Mouse (Mus musculus) mammary gland, adult 2 months (tissue): ENCODE data around the gene Tnfrsf1a. TPM values are rescaled to one million over a fixed set of nuclear protein-coding genes. Genes with fewer than 3 reads are reported as not detected.

Source experiments
- polyA plus RNA-seq: library from polyadenylated mRNA; depleted of rRNA; stranded (reverse); fragments of >200 nt; gene quantifications from 2 replicates; pipeline ENCODE4 v1.2.3, GENCODE M21; 2012; ENCODE audit warnings: low replicate concordance; rRNA removed

Gene Tnfrsf1a
- 184 and 196 TPM in 2 replicates for polyA plus RNA-seq

DNA sequence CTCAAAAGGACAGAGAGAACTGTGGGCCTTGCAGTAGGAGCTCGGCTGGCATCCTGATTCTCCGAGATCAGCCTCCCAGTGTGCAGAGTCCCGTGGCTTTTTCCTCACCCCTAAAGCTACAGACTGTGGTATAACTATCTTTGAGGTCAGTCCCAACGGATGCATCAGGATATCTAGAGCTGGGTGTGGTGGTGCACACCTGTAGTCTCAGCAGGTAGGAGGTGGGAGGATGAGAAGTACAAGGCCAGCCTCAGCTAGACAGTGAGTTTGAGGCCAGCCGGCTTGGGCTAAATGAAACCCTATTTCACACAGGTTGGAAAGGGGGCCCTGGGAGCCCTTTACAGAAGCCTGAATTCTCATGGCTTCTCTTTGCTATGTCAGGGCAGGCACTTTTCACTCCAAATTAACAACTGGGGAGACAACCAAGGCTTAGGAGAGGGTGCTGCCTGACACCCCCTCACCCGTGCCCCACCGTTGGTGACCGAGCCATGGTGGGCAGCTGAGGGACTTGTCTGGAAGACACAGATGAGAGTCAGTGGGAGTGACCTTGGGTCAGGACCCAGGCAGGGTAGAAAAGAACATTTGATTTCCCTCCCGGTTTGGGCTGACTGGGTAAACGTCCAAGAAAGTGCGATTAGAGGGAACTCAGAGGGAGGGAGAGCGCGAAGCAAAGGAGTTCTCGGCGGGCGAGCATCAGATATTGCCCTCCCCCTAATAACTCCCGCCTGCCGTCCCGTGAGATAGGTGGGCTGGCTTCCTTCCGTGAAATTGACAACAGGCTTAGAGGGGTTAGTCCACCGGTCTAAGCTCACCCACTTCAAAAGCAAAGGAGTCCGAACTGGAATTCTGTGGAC, at the start of gene Tnfrsf1a:
Tnfrsf1a (plus strand) TSS at position 642 of the 854 bp plus-strand sequence.

DNA sequence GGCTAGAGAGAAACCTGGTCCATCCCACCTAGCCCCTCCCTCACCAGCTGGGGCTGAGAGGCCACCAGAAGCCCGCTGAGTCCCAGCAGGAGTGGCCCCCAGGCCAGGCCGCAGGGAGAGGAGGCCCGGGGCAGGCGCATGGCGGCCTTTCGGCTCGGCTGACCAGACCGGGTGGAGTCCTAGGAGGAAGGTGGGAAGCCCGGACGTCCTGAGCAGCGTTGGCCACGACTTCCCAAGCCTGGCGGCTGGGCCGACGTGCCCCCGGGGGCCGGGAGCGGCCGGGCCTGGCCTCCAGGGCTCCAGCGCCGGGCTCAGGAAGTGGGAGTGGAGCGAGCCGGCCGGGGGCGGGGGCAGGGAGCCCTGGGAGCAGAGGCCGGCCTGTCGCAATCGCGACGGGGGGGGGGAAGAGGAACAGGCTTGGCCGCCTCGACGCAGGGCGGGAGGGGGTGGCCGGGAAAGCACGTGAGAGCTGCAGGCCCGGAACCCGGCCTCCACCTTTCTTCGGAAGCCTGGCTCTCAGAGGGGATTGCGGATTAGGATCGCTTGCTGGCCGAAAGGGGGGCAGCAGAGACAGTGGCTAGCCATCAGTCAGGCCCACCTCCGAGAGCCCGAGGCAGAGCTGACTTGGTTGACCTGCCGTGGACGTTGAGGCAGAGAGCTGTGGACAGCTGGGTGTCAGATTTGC, 35.5 kb upstream of the Tnfrsf1a start, which contains the start of gene Ltbr:
Ltbr (minus strand) TSS at position 340 of the 685 bp plus-strand sequence.

DNA sequence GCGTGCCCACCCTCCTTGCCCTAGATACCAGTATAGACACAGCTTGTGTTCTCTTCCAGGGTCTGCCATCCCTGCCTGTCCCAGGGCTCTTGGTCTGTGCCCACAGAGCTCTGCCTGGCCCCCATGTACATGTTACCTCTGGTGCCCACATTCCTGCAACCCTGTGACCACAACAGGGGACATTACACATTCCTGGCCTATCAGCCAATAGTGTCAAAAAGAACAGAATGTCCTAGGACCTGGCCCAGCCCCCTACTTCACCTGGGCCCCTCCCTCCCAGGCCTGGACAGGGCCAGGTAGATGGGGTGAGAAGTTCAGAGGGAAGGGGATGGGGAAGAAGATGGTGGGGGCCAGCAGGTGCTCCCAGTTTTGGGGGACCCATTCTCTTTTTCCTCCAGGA, 28.8 kb upstream of the Tnfrsf1a start, which contains the start of gene Scnn1a:
Scnn1a (plus strand) TSS at position 337 of the 400 bp plus-strand sequence.

DNA sequence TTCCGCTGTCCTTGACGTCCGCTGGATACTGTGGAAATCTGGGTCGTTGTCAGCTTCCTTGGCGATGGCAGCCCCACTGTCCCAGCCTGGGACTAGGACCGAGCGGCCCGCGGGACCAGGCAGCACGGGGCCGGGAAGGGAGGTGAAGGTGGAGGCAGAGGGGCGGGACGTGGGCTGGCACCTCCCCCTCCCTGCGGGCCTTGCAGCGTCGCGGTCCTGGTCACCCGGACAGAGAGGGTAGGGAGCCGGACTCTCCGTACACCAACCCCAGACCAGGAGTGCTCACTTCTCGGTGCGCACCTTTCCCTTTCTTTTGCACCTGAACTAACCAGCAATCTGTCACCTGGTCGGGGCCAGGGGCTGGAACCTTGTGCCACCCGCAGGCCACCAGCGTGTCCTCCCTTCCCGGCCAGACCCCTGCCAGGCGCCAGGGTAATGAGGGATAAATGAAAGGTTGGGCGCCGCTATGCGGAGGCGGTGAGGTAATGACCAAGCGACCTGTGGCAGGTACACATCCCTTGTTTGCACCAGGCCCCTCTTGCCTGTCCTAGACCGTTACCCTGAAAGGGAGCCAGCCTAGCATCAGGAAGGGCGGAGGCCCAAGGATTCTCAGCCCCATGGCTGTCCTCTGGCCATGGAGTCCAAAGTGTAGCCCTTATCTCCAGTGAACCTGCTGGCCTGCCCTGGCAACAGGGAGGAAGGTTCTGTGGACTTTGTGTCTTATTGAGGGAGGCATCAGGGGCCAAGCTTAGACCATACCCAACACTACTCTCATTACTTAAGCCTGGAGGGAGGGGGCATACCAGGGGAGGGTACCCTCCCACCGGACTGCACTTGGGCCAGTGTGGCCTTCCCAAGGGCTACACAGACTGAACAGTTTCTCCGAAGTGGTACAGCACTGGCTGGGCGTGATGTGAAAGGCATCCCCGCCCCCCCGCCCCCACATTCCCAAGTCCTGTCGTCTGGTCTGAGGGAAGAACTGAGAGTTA, 31.5 kb downstream of the Tnfrsf1a start, which contains the start of gene Plekhg6:
Plekhg6 (minus strand) TSS at position 422 of the 989 bp plus-strand sequence.

Other genes with a start within 250 kb of the Tnfrsf1a start
- gene Nop2, start 217.5 kb upstream of the Tnfrsf1a start, polyA plus RNA-seq: 15.3 and 15.5 TPM in 2 replicates
- gene Iffo1, start 204.1 kb upstream of the Tnfrsf1a start, polyA plus RNA-seq: 32.1 and 52.1 TPM in 2 replicates
- gene Gapdh, start 182.9 kb upstream of the Tnfrsf1a start, polyA plus RNA-seq: 3,410 and 6,480 TPM in 2 replicates
- gene Ncapd2, start 157.7 kb upstream of the Tnfrsf1a start, polyA plus RNA-seq: 39.1 and 40.1 TPM in 2 replicates
- gene Mrpl51, start 157.6 kb upstream of the Tnfrsf1a start, polyA plus RNA-seq: 46.4 and 62.9 TPM in 2 replicates
- 28.7 and 36.3 TPM in 2 replicates for gene Vamp1, start 133.8 kb upstream of the Tnfrsf1a start, polyA plus RNA-seq
- 26.1 and 32.6 TPM in 2 replicates for gene Tapbpl, start 117.5 kb upstream of the Tnfrsf1a start, polyA plus RNA-seq
- 61.3 and 95.2 TPM in 2 replicates for gene Cd27, start 112.4 kb upstream of the Tnfrsf1a start, polyA plus RNA-seq
- 0.14 TPM in 1 of 2 replicates, not detected in the other for gene Tuba3a, start 63.3 kb upstream of the Tnfrsf1a start, polyA plus RNA-seq
- 84.9 and 110 TPM in 2 replicates for gene Ltbr, start 35.5 kb upstream of the Tnfrsf1a start, polyA plus RNA-seq
- 14.9 and 18.5 TPM in 2 replicates for gene Scnn1a, start 28.7 kb upstream of the Tnfrsf1a start, polyA plus RNA-seq
- 4.0 and 4.1 TPM in 2 replicates for gene Plekhg6, start 31.4 kb downstream of the Tnfrsf1a start, polyA plus RNA-seq
- gene Cd9, start 145.4 kb downstream of the Tnfrsf1a start, polyA plus RNA-seq: 156 and 277 TPM in 2 replicates
- 92.3 and 94.7 TPM in 2 replicates for gene Vwf, start 197.4 kb downstream of the Tnfrsf1a start, polyA plus RNA-seq